Mouse (Mus musculus): Measurements from ENCODE around the gene Klhl3. TPM values are rescaled to one million over a fixed set of nuclear protein-coding genes. Genes with fewer than 3 reads are reported as not detected.

Klhl3 gene
- polyA plus RNA-seq, 1 experiment = not detected

DNA sequence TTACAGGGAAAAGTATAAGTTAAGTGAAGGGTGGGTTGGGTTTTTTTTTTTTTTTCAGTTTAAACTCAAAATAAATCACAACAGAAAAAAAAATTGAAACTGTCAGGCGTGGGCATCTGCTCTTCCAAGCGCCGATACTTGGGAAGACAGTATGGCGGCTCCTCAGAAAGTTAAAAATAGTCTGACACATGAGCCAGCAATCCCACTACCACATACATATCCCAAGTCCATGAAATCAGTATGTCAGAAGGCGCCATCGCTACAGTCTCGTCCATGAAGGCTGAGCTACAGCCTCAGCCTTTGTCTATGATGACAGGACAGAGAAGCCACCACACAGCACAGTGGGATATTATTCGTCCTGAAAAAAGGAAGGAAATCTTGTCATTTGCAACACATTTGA lies 86.3 kb downstream of the Klhl3 start:
- no peak for TF ChIP-seq GATA1 (IDR thresholded peaks at IDR 0.05; ENCODE audit: low read length)
- Histone ChIP-seq H3K36me3 (ENCODE audit: control insufficient read depth) (no peaks in the 10 kb centered on the region), H3K9me3 (ENCODE audit: control insufficient read depth, low read length) (no peaks in the 10 kb centered on the region), H3K4me3 (replicated peaks) (no peak overlapping the region), H3K27me3 (ENCODE audit: control insufficient read depth) (no peaks in the 10 kb centered on the region), H3K4me1 (ENCODE audit: control insufficient read depth) (no peaks in the 10 kb centered on the region)

GRCm38 (mm10) chr13:58025701-58026414 lies 87.5 kb downstream of the Klhl3 start:
- no peak for TF ChIP-seq TAL1 (IDR thresholded peaks at IDR 0.05; ENCODE audit: low read length)
- no peak for TF ChIP-seq GATA1 (IDR thresholded peaks at IDR 0.05; ENCODE audit: low read length)
- Histone ChIP-seq H3K4me3 (replicated peaks) (no peak overlapping the region), H3K9me3 (ENCODE audit: control insufficient read depth, low read length) (no peaks in the 10 kb centered on the region), H3K27me3 (ENCODE audit: control insufficient read depth) (no peaks in the 10 kb centered on the region), H3K36me3 (ENCODE audit: control insufficient read depth) (no peaks in the 10 kb centered on the region), H3K4me1 (ENCODE audit: control insufficient read depth) (no peaks in the 10 kb centered on the region)

DNA sequence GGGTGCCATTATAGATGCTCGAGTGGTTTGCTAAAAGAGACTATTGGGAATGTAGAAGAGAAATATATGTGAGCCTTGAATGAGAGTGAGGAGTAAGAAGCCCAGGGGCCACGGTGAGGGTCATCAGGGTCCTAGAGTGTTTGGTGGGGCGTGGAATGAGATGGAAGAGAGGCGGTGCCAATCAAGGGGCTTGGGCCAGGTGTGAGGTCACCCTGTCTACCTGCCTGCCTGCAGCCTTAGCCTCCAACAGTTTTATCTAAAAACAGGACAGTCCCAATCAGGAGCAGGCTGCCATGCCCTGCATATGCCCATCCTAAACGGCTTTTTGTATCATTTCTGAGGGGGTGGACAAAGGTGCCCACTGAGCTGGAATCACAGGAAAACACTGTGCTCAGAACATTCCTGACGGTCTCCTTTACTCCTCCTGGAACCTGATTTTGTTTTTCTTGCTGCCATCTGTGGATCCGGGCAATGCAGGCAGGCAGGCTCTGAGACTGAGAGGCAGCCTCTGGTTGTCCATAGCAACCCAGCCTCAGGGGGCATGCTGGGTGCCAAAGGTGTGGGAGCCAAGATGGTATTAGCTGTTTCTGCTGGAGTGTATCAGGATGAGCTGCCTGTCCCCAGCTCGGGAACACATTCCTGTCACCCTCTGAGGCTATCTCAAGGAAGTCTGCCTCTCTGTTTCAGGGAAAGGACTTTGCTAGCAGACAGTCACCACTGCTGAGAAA lies 89.5 kb downstream of the Klhl3 start:
- H3K9me3 ChIP-seq (ENCODE audit: control insufficient read depth, low read length) = peaks cover 3% of the 10 kb centered on the region; the same call in 1 of the 2 replicates
- H3K36me3 ChIP-seq (ENCODE audit: control insufficient read depth) = no peaks in the 10 kb centered on the region; the same call in 1 of the 2 replicates
- H3K27me3 ChIP-seq (ENCODE audit: control insufficient read depth) = no peaks in the 10 kb centered on the region
- TF ChIP-seq TAL1 (IDR thresholded peaks at IDR 0.05; ENCODE audit: low read length) = no peak
- no peak for TF ChIP-seq GATA1 (IDR thresholded peaks at IDR 0.05; ENCODE audit: low read length)
- no peak overlapping the region for H3K4me3 ChIP-seq (replicated peaks)
- no peaks in the 10 kb centered on the region for H3K4me1 ChIP-seq (ENCODE audit: control insufficient read depth)

- TF ChIP-seq TAL1 (IDR thresholded peaks at IDR 0.05; ENCODE audit: low read length) = no peak
- no peak for TF ChIP-seq GATA1 (IDR thresholded peaks at IDR 0.05; ENCODE audit: low read length)
- H3K27me3 ChIP-seq (ENCODE audit: control insufficient read depth) = no peaks in the 10 kb centered on the region
- H3K4me3 ChIP-seq (replicated peaks) = no peak overlapping the region
- peaks cover 3% of the 10 kb centered on the region; the same call in 1 of the 2 replicates for H3K9me3 ChIP-seq (ENCODE audit: control insufficient read depth, low read length)
- no peaks in the 10 kb centered on the region for H3K4me1 ChIP-seq (ENCODE audit: control insufficient read depth)
- H3K36me3 ChIP-seq (ENCODE audit: control insufficient read depth) = no peaks in the 10 kb centered on the region; the same call in 1 of the 2 replicates
These were observed 90.3 kb downstream of the Klhl3 start for GRCm38 (mm10) chr13:58023001-58023560.

GRCm38 (mm10) chr13:58020428-58020827 lies 93.0 kb downstream of the Klhl3 start:
- Histone ChIP-seq H3K36me3 (ENCODE audit: control insufficient read depth) (no peaks in the 10 kb centered on the region; the same call in 1 of the 2 replicates), H3K4me3 (replicated peaks) (no peak overlapping the region), H3K9me3 (ENCODE audit: control insufficient read depth, low read length) (peaks cover 3% of the 10 kb centered on the region; the same call in 1 of the 2 replicates), H3K4me1 (ENCODE audit: control insufficient read depth) (no peaks in the 10 kb centered on the region), H3K27me3 (ENCODE audit: control insufficient read depth) (no peaks in the 10 kb centered on the region)
- no peak for TF ChIP-seq GATA1 (IDR thresholded peaks at IDR 0.05; ENCODE audit: low read length)
- no peak for TF ChIP-seq TAL1 (IDR thresholded peaks at IDR 0.05; ENCODE audit: low read length)

- peaks cover 3% of the 10 kb centered on the region; the same call in 1 of the 2 replicates for H3K9me3 ChIP-seq (ENCODE audit: control insufficient read depth, low read length)
- TF ChIP-seq TAL1 (IDR thresholded peaks at IDR 0.05; ENCODE audit: low read length) = no peak
- no peak for TF ChIP-seq GATA1 (IDR thresholded peaks at IDR 0.05; ENCODE audit: low read length)
- no peak overlapping the region for H3K4me3 ChIP-seq (replicated peaks)
- no peaks in the 10 kb centered on the region for H3K27me3 ChIP-seq (ENCODE audit: control insufficient read depth)
- no peaks in the 10 kb centered on the region for H3K4me1 ChIP-seq (ENCODE audit: control insufficient read depth)
- no peaks in the 10 kb centered on the region; the same call in 1 of the 2 replicates for H3K36me3 ChIP-seq (ENCODE audit: control insufficient read depth)
These were observed 96.1 kb downstream of the Klhl3 start for GRCm38 (mm10) chr13:58017298-58017697.

GRCm38 (mm10) chr13:58012067-58012925 lies 101.1 kb downstream of the Klhl3 start:
- no peak for TF ChIP-seq GATA1 (IDR thresholded peaks at IDR 0.05; ENCODE audit: low read length)
- no peak for TF ChIP-seq TAL1 (IDR thresholded peaks at IDR 0.05; ENCODE audit: low read length)
- no peaks in the 10 kb centered on the region; the same call in 1 of the 2 replicates for H3K36me3 ChIP-seq (ENCODE audit: control insufficient read depth)
- H3K4me1 ChIP-seq (ENCODE audit: control insufficient read depth) = no peaks in the 10 kb centered on the region
- no peaks in the 10 kb centered on the region for H3K9me3 ChIP-seq (ENCODE audit: control insufficient read depth, low read length)
- H3K4me3 ChIP-seq (replicated peaks) = no peak overlapping the region
- H3K27me3 ChIP-seq (ENCODE audit: control insufficient read depth) = no peaks in the 10 kb centered on the region

DNA sequence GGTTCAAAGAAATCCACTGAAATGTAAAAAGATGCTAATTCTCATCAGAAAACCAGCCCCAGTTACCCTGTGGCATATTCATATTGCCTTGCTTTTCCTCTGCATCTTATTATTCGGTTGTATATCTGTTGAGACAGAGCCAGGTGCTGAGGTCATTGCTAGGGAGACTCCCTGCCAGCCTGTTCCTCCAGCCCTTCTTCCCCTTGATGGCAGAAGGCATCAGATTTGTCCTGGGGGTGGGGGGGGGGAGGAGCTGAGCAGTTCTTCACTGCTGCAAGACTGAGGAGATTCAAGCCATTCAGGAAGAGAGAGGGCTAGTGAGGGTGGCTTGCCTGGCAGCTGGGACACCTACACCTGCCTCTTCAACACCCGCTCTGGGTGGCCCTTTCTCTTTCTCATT lies 101.9 kb downstream of the Klhl3 start:
- Histone ChIP-seq H3K27me3 (ENCODE audit: control insufficient read depth) (no peaks in the 10 kb centered on the region), H3K4me3 (replicated peaks) (no peak overlapping the region), H3K36me3 (ENCODE audit: control insufficient read depth) (no peaks in the 10 kb centered on the region; the same call in 1 of the 2 replicates), H3K4me1 (ENCODE audit: control insufficient read depth) (no peaks in the 10 kb centered on the region), H3K9me3 (ENCODE audit: control insufficient read depth, low read length) (no peaks in the 10 kb centered on the region)
- TF ChIP-seq TAL1 (IDR thresholded peaks at IDR 0.05; ENCODE audit: low read length) (no peak), GATA1 (IDR thresholded peaks at IDR 0.05; ENCODE audit: low read length) (no peak)

Measured in erythroblast, embryonic 14.5 days (primary cell).